Mouse (Mus musculus) C2C12 (cell line): ENCODE results near the gene Calb2. TPM values are rescaled to one million over a fixed set of nuclear protein-coding genes. Genes with fewer than 3 reads are reported as not detected.

Experiments used
- H3K27me3 ChIP-seq: one replicate; pipeline ENCODE4 v1.6.1; 2011; ENCODE audit not compliant: control insufficient read depth, insufficient read depth, insufficient read length
- H3K36me3 ChIP-seq: one replicate; pipeline ENCODE4 v1.6.1; 2011; ENCODE audit not compliant: control insufficient read depth, insufficient read depth
- H3K4me3 ChIP-seq: one replicate; pipeline ENCODE4 v1.5.1; 2011; ENCODE audit warnings: mild to moderate bottlenecking, control low read depth; ENCODE audit not compliant: poor library complexity, insufficient read depth, severe bottlenecking
- H3K79me2 ChIP-seq: one replicate; pipeline ENCODE4 v1.6.1; 2011; ENCODE audit not compliant: control insufficient read depth, insufficient read depth
- H3K79me3 ChIP-seq: one replicate; pipeline ENCODE4 v1.6.1; 2011; ENCODE audit warnings: low read depth, control low read depth
- H3ac ChIP-seq: one replicate; pipeline ENCODE3; 2011; ENCODE audit warnings: low read depth; ENCODE audit not compliant: control insufficient read depth, insufficient read length
- CEBPB ChIP-seq: IDR thresholded peaks from one replicate; pipeline ENCODE4 v1.6.1; 2011; ENCODE audit warnings: low read depth, mild to moderate bottlenecking, control low read depth, moderate library complexity
- CTCF ChIP-seq: IDR thresholded peaks from one replicate; pipeline ENCODE4 v1.5.1; 2011; ENCODE audit not compliant: control insufficient read depth, insufficient read depth, insufficient read length
- FOSL1 ChIP-seq: IDR thresholded peaks from one replicate; pipeline ENCODE4 v1.8.0; 2011; ENCODE audit warnings: mild to moderate bottlenecking, low read length; ENCODE audit not compliant: poor library complexity, insufficient read depth, severe bottlenecking
- MAX ChIP-seq: IDR thresholded peaks from one replicate; pipeline ENCODE4 v1.6.1; 2011; ENCODE audit warnings: mild to moderate bottlenecking, control low read depth
- MYOD1 ChIP-seq: IDR thresholded peaks from one replicate; pipeline ENCODE4 v1.6.1; 2011; ENCODE audit warnings: low read depth; ENCODE audit not compliant: control insufficient read depth, insufficient read length
- MYOG ChIP-seq: IDR thresholded peaks from one replicate; pipeline ENCODE4 v1.6.1; 2011; ENCODE audit not compliant: control insufficient read depth, insufficient read length; ENCODE audit errors: extremely low read depth
- USF1 ChIP-seq: IDR thresholded peaks from one replicate; pipeline ENCODE4 v1.6.1; 2011; ENCODE audit warnings: low read depth, mild to moderate bottlenecking, control low read depth, moderate library complexity
- polyA plus RNA-seq: library from polyadenylated mRNA; unstranded; fragments of >200 nt; fragmentation: generic; extraction: Trizol; gene quantifications from one replicate; pipeline ENCODE4 v1.2.1, GENCODE M21; 2012; ENCODE audit warnings: missing spikeins

The Calb2 gene
- polyA plus RNA-seq, 1 experiment, result not detected

DNA sequence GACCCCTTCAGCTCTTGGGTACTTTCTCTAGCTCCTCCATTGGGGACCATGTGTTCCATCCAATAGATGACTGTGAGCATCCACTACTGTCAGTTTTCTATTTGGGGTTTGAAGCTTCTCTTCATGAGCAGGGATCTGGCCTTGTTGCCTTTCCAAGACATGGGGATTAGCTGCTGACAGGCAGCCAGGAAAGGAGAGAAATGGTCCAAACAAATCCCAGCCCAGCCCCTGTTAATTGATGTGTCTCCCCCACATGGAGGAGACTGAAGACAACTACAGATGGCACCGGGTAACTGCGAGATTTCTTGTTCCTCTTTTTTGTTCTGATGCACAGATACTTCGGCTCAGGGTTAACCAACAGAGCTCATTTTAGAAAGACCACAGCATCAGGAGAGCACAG, 27.9 kb downstream of the Calb2 start:
- H3K36me3 ChIP-seq, result no peaks in the 10 kb centered on the region
- no peak overlapping the region for H3ac ChIP-seq
- no peaks in the 10 kb centered on the region for H3K79me2 ChIP-seq
- TF ChIP-seq CEBPB (no peak), CTCF (no peak), FOSL1 (no peak), MYOD1 (no peak)
- no peak overlapping the region for H3K4me3 ChIP-seq
- H3K79me3 ChIP-seq, result no peaks in the 10 kb centered on the region
- peaks cover 3% of the 10 kb centered on the region for H3K27me3 ChIP-seq

DNA sequence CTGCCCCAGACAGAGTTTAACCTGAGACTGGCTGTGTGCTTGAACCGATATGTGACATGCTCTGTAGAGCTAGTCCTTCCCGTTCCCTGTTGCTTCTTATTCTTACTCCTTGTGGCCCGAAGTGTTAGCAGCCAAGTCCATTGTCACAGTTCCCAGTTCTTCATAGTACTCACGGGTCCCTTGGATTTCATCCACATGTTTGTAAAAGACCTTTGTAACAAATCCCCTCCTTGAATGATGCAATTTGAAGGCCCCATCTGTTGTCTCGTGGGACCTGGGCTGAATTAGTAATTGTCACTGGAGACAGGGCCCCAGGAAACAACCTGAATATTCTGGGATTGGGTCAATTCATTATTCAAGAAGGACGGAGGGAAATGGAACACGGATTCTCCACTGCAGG, 32.5 kb downstream of the Calb2 start:
- H3K27me3 ChIP-seq, result peaks cover 3% of the 10 kb centered on the region
- H3ac ChIP-seq, result no peak overlapping the region
- H3K79me2 ChIP-seq, result no peaks in the 10 kb centered on the region
- H3K79me3 ChIP-seq, result no peaks in the 10 kb centered on the region
- no peak for TF ChIP-seq CTCF
- no peak for TF ChIP-seq MYOD1
- no peak for TF ChIP-seq MYOG
- no peak for TF ChIP-seq CEBPB
- TF ChIP-seq MAX, result no peak
- TF ChIP-seq FOSL1, result no peak
- no peak for TF ChIP-seq USF1
- no peaks in the 10 kb centered on the region for H3K36me3 ChIP-seq
- no peak overlapping the region for H3K4me3 ChIP-seq

DNA sequence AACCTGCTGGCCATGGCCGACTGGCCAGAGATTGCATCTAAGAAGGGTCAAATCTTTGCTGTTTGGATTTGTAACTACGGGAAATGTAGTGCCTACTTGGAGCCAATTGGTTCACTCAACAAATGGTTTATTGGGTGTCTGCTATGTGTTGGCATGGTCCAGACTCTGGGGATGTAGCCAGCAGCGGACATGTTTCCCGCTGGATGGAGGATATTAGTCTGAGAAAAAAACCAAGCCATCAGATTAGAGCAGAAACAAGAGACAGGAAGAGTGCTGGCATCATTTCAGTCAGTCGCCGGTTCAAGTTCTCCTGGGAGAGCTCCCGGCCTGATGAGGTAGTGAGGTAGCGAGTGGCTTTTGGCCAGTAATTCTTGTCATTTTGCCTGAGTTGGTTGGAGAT, 33.8 kb downstream of the Calb2 start:
- H3K79me3 ChIP-seq, result no peaks in the 10 kb centered on the region

GRCm38 (mm10) chr8:110130537-110130936, 37.5 kb downstream of the Calb2 start:
- TF ChIP-seq MYOG (no peak), CTCF (peak; percentile 62)
- no peak overlapping the region for H3K4me3 ChIP-seq
- H3ac ChIP-seq, result no peak overlapping the region
- H3K27me3 ChIP-seq, result peaks cover 4% of the 10 kb centered on the region
- no peaks in the 10 kb centered on the region for H3K79me2 ChIP-seq
- H3K79me3 ChIP-seq, result no peaks in the 10 kb centered on the region
- no peaks in the 10 kb centered on the region for H3K36me3 ChIP-seq

More for the DNA sequence above, 33.8 kb downstream of the Calb2 start:
- Histone ChIP-seq H3K4me3 (no peak overlapping the region), H3K27me3 (peaks cover 7% of the 10 kb centered on the region), H3ac (no peak overlapping the region), H3K79me2 (no peaks in the 10 kb centered on the region), H3K36me3 (no peaks in the 10 kb centered on the region)
- no peak for TF ChIP-seq USF1
- no peak for TF ChIP-seq MAX
- no peak for TF ChIP-seq MYOG
- no peak for TF ChIP-seq MYOD1
- TF ChIP-seq CTCF, result no peak
- no peak for TF ChIP-seq CEBPB
- no peak for TF ChIP-seq FOSL1

DNA sequence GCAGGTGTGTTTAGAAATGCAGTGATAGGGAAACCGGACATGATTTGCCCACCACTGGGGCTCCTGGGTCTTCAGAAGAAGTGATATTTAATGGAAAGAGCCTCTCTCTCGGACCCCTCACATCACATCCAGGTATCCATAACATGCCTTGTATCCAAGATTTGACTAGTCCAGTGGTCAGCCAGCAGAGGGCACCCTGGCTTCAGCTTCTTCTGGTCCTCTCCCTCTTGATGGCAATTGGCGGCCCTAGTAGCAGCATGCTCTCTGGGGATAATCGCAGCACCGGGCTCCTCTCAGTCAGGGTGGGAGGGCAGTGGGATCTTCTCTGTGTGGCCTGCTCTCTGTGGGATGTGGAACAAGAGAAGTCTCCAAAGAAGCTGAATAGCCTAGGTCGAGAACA, 48.3 kb downstream of the Calb2 start:
- Histone ChIP-seq H3ac (no peak overlapping the region), H3K27me3 (peaks cover 21% of the 10 kb centered on the region), H3K4me3 (no peak overlapping the region), H3K79me3 (no peaks in the 10 kb centered on the region), H3K36me3 (no peaks in the 10 kb centered on the region), H3K79me2 (no peaks in the 10 kb centered on the region)
- TF ChIP-seq MAX (no peak), CTCF (no peak), MYOG (no peak), CEBPB (no peak), MYOD1 (no peak), USF1 (no peak), FOSL1 (no peak)

- Histone ChIP-seq H3ac (no peak within 1 kb of the TSS), H3K36me3 (no peaks in the 10 kb centered on the region), H3K27me3 (no peaks in the 10 kb centered on the region), H3K4me3 (no peak within 1 kb of the TSS), H3K79me3 (no peaks in the 10 kb centered on the region), H3K79me2 (no peaks in the 10 kb centered on the region)
- no peak for TF ChIP-seq USF1
- no peak for TF ChIP-seq CTCF
- TF ChIP-seq MAX, result no peak
- TF ChIP-seq MYOG, result no peak
- TF ChIP-seq FOSL1, result no peak
- no peak for TF ChIP-seq MYOD1
- TF ChIP-seq CEBPB, result no peak
These were observed 65.4 kb downstream of the Calb2 start, which contains the start of gene Gm17720 for GRCm38 (mm10) chr8:110102653-110103052. TSS of gene Gm17720 (minus strand) at chr8:110102753.
